Mouse (Mus musculus) cerebellum, adult 8-10 months (tissue): ENCODE results near the gene Fzd9.
A peak's percentile ranks its signal among the peaks of the same experiment; 100 is the strongest.
"Not testable (repeated sequence)": the region's sequence is repeated elsewhere in the genome, so short reads cannot be mapped to it uniquely, and the experiment has no call there.

Source experiments
- DNase-seq: peaks from one replicate; pipeline ENCODE4 v3.0.0; 2022

Gene Fzd9

GRCm38 (mm10) chr5:135247337-135247736 lies 3.7 kb downstream of the Fzd9 start:
- DNase-seq, result no peak

- no peak for DNase-seq
Observed at GRCm38 (mm10) chr5:135246531-135246930, 4.5 kb downstream of the Fzd9 start.

DNA sequence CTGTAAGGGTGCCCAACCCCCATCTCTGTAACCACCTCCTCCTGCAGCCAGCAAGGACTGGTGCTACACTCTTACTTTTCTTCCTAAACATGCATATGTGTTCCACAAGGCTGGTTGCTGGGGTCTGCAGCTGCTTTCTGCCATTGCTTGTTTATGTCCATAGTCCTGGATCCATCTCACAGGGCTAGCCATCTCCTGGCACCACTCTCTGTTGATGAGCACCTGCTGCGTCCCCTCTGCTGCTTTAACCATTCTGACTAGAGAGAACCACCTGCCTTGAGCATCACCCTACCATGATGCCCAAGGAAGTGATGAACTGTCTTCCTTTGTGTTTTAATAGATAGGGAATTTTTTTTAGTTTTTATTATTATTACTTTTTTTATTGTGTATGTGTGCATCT lies 7.9 kb downstream of the Fzd9 start:
- DNase-seq, result no peak

DNA sequence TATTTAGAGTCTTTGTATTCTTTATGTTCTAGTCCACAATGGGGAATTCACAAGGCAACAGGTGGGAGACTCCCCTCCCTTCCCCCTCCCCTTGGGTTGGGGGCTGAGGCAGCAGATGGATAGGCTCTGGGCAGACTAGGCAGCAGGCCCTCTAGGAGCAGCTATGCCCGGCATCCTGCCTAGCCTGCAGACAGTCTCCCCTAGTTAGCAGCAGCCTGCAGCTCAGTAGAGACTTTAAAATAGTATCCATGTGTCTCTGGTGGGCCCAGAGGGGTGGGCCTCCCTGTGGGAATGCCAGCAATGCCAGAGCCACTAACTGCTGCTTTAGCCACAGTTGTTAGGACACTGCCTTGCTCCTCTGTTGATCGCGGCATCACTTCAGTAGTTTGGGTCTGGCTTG lies 8.4 kb downstream of the Fzd9 start:
- DNase-seq, result no peak

DNA sequence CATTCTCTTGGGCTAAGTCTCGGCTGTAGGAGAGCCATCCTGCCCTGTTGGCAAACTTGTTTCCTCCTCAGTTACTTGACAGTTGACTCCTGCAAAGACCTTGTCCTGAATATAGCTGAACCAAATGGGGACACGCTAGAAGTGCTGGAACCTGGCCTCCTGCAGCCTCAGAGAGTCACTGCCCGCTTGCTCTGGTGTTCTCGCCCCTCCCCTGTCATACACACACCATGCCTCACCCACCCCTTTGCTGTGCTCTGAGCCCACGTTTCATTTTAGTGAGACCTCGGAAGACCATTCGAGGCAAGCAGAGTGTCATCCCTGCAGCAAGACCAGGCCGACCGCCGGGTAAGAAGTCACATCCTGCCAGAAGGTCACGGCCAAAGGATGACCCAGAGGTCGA lies 8.9 kb downstream of the Fzd9 start:
- no peak for DNase-seq

GRCm38 (mm10) chr5:135241474-135241873 lies 9.6 kb downstream of the Fzd9 start:
- no peak for DNase-seq

- DNase-seq, result no peak
Observed at GRCm38 (mm10) chr5:135238832-135239231, 12.2 kb downstream of the Fzd9 start.

- peak; percentile 52 for DNase-seq
Observed at GRCm38 (mm10) chr5:135236571-135236970, 14.5 kb downstream of the Fzd9 start.

DNA sequence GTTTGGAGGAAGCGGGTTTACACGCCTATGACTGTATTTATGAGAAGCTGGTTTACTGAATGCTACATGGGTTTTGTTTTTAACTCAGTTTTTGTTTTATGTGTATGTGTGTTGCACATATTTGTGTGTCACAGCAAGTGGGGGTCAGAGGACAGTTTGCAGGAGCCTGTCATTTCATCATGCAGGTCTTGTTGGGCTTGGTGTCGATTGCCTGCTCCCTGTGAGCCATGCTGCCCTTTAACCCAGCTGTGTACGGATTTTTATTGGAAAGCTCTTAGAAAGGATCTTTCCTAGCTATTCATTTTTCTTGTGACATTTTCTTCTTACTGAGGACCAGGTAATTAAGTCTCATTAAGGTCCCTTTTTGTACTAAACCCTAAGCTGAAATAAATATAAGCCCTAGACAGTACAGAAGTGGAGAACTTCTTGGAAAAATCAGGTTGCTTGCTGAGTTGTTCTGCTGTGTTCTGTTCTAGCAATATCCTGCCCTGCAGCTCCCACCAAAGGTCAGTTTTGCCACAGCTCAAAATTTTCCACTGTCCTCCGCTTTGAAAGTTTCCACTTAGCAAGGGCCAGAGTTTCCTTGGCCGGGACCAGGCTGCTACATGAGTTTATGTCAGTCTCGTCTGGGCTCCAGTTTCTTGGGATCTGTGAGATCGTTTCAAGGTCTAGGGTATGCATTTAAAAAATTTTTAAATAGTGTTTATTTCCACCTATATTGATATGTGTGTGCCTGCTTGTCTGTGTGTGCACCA lies 17.7 kb downstream of the Fzd9 start:
- no peak for DNase-seq

DNA sequence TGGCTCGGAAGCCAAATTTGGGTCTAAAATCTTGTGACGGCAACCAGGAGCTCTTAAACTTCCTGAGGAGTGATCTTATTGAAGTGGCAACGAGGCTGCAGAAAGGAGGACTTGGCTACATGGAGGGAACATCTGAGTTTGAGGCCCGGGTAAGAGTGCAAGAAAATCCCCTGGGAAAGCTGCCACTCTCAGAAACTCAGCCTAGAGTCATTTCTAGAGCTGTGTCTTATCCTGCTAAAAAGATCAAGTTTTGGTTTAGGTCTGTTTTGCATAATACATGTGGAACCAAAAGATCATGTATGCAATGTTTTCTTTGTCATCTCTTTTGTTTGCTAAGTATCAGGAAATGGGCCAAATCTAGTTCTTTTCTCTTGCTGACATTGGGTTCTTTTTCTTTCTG lies 20.8 kb downstream of the Fzd9 start:
- no peak for DNase-seq

GRCm38 (mm10) chr5:135225879-135226278 lies 25.2 kb downstream of the Fzd9 start:
- not testable (repeated sequence) for DNase-seq

DNA sequence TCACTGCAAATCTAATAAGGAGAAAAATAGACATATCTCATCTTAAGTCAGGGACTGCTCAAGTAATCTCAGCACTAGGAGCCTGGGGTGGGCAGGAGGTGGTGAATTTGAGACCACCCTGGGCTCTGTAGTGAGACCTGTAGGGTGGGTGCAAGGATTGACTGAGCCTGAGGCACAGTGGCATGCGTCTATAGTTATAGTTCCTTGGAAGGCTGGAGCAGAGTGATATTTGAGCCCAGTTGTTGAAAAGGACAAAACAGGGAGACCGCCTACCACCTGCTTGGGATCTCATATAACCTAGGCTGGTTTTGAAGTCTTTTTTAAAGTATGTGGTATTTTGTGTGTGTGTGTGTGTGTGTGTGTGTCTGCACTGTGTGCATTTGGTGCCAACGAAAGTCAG lies 26.9 kb downstream of the Fzd9 start:
- DNase-seq, result no peak

- no peak for DNase-seq
Observed at GRCm38 (mm10) chr5:135222066-135222465, 29.0 kb downstream of the Fzd9 start.

GRCm38 (mm10) chr5:135220941-135221340 lies 30.1 kb downstream of the Fzd9 start:
- DNase-seq, result no peak

GRCm38 (mm10) chr5:135216871-135217270 lies 34.2 kb downstream of the Fzd9 start:
- DNase-seq, result no peak

DNA sequence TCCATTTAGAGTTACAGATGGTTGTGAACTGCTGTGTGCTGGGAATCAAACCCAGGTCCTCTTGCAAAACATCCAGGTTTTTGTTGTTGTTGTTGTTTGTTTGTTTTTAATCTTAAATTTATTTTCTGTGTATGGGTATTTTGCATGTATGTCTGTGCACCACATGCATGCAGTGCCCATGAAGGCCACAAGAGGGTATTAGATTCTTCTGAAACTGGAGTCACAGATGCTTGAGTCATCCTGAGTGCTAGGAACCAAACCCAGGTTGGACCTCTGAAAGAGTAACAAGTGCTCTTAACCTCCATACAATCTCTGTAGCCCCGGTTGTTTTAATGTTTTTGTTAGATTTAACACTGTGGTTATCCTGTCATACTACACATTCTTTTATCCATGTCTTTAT lies 42.8 kb downstream of the Fzd9 start:
- no peak for DNase-seq

GRCm38 (mm10) chr5:135202763-135203162 lies 48.3 kb downstream of the Fzd9 start:
- no peak for DNase-seq
